Mouse (Mus musculus): Measurements from ENCODE around the gene Wasf2. TPM values are rescaled to one million over a fixed set of nuclear protein-coding genes. Genes with fewer than 3 reads are reported as not detected.
A peak's percentile ranks its signal among the peaks of the same experiment; 100 is the strongest.

The Wasf2 gene
- total RNA-seq, 4 experiments from 2014 or later: 35.7 to 48.2 (median 46.7) TPM

DNA sequence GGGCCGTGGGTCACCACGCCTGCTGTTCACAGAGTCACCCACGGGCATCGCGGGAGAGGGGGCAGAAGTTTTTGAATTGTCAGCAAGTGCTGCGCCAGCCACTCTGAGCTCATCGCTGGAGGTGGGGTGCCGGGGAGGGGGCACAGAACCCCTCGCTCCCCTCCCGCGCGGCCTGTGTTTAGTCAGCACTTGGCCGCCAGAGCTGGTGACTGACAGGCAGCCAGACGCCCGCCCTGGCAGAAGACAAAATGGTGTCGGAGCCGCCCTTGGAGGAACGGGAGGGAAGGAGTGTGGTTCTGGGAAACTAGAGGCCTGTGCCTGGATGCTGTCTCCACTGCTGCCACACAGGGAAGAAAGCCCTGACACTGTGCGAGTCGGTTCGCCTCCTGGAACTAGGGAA is 70.0 kb downstream of the Wasf2 start:
- peak in 1 of 2 experiments; percentile 42 for DNase-seq (ENCODE audit: low spot score in 2 of 2)

- peak in 1 of 2 experiments; percentile 38 for DNase-seq (ENCODE audit: low spot score in 2 of 2)
Measured at GRCm38 (mm10) chr4:133201006-133201771, 70.9 kb downstream of the Wasf2 start.

DNA sequence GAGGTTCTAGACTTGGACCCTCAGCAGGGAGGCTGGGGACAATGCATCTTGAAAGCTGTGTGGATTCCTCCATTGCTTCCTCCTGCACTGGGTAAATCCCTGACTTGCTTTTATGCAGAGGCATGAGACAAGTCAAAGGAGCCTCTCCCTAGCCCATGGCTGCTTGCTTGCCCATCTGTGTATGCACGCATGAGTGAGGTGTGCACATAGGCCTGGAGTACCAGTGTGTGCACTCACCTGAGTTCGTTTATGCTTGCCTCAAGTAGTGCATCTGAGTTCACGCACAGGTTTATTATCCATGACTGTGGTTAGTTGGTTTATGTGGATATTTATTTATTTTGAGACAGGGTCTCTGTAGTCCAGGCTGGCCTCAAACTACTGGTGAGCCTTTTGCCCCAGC is 71.9 kb downstream of the Wasf2 start:
- no peak for DNase-seq (ENCODE audit: low spot score in 2 of 2)

GRCm38 (mm10) chr4:133203591-133203990 is 73.3 kb downstream of the Wasf2 start:
- no peak for DNase-seq (ENCODE audit: low spot score in 2 of 2)

DNA sequence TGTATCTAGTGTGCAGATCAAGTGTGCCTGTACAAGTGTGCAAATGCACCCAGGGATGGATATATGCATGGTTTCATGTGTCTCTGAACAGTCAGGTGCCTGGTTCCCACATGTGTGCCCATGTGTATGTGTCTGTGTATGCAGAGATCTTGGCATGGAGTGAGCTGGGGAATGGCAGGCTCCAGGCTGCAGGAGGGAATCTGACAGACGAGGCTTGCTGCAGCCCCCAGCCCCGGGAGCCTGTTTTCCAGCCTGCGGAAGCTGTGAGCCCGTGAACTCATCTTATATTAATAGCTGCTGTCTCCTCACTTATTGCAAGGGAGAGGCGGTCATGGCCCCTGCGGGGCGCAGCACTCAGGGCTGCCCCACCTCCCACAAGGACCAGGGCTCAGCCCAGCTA is 74.1 kb downstream of the Wasf2 start:
- DNase-seq (ENCODE audit: low spot score in 2 of 2): no peak

DNA sequence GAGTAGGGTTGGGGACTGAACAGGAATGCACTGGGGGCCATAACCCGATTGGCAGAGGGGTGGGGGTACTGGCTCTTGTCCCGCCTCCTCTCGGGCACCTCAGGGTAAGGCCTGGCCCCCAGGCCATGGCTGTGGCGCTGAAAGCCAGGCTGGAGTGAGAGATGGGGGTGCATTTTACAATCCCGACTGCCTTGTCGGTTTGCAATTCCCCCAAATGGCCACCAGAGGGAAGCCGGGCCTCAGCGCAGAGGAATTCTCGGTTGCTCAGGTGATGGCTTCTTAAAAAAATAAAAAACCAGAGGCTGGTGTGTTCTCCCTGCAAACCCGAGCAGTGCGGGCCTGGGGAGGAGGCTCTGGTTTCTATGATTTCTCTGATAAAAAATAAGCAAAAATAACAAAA is 79.1 kb downstream of the Wasf2 start:
- no peak for DNase-seq (ENCODE audit: low spot score in 2 of 2)

GRCm38 (mm10) chr4:133210023-133210787 is 79.9 kb downstream of the Wasf2 start:
- no peak for DNase-seq (ENCODE audit: low spot score in 2 of 2)

- DNase-seq (ENCODE audit: low spot score in 2 of 2): no peak
Measured at GRCm38 (mm10) chr4:133210788-133211390, 80.6 kb downstream of the Wasf2 start.

DNA sequence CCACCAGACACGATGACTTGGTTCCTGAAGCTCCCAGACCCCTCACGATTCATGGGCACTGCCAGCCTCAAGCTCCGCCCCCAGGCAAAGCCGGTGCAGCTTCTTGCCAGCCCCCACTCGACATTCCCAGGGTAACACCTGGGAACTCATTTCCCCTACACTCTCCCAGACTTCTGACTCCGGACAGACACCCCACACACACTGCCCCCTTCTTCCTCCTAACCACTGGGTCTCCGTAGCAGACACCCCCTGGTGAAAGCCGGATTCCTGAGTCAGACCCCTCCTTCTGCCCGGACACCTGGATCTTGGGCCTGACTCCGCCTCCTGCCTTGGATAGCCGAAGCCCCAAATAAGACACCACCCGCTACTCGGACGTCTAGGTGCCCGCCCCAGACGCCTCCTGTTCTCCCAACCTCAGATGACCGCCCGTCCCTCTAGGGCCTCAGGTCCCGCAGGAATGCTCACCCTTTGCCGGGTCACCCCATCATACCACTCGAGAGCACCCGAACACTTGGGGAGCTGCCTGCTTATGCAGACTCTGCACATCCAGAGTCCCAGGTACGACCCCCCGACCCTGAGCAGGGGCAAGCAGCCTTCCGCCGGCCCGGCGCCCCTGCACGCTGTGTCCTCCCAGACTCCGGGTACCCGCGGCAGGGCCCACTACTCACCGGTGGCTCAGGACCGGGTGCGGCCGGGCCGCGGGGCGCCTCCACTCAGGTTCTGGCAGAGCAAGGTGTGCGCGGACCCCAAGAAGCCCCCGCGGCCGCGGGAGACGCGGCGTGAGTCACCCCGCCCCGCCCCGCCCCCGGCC is 81.7 kb downstream of the Wasf2 start, which contains the start of the genes Cd164l2 and Gpr3:
Gene Cd164l2 (plus strand): TSS at position 381 of the 811 bp plus-strand sequence.
Gene Gpr3 (minus strand): TSS at position 786 of the 811 bp plus-strand sequence.
- DNase-seq (ENCODE audit: low spot score in 2 of 2): no peak

GRCm38 (mm10) chr4:133212562-133213267 is 82.4 kb downstream of the Wasf2 start:
- DNase-seq (ENCODE audit: low spot score in 2 of 2): peak; percentile 67 to 71

GRCm38 (mm10) chr4:133213268-133213590 is 82.9 kb downstream of the Wasf2 start:
- no peak for DNase-seq (ENCODE audit: low spot score in 2 of 2)

GRCm38 (mm10) chr4:133213661-133214060 is 83.4 kb downstream of the Wasf2 start:
- DNase-seq (ENCODE audit: low spot score in 2 of 2): no peak

DNA sequence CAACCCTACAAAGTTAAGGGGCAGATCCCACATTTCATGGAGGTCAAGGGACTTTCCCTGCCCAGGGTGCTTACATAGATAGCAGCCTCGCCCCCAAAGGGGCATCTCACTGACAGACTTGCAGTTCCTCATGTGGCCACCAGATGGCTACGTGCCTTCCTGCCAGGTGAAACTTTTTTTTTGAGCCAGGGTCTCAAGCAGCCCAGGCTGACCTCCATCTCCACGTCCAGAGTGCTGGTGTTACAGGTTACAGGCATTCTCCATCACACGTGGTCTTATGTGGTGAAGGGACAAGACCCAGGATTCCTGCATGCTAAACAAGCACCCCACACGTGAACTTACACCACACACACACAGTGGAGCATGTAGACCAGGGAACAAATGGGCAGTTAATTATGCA is 87.3 kb downstream of the Wasf2 start:
- peak in 1 of 2 experiments; percentile 34 for DNase-seq (ENCODE audit: low spot score in 2 of 2)

GRCm38 (mm10) chr4:133218745-133219144 is 88.4 kb downstream of the Wasf2 start:
- no peak for DNase-seq (ENCODE audit: low spot score in 2 of 2)

- no peak for DNase-seq (ENCODE audit: low spot score in 2 of 2)
Measured at GRCm38 (mm10) chr4:133220656-133221055, 90.4 kb downstream of the Wasf2 start.

GRCm38 (mm10) chr4:133221701-133222100 is 91.4 kb downstream of the Wasf2 start:
- no peak for DNase-seq (ENCODE audit: low spot score in 2 of 2)

- no peak for DNase-seq (ENCODE audit: low spot score in 2 of 2)
Measured at GRCm38 (mm10) chr4:133223875-133224274, 93.6 kb downstream of the Wasf2 start.

- DNase-seq (ENCODE audit: low spot score in 2 of 2): no peak
Measured at GRCm38 (mm10) chr4:133226073-133226472, 95.8 kb downstream of the Wasf2 start.

GRCm38 (mm10) chr4:133227636-133228035 is 97.3 kb downstream of the Wasf2 start:
- DNase-seq (ENCODE audit: low spot score in 2 of 2): no peak

DNA sequence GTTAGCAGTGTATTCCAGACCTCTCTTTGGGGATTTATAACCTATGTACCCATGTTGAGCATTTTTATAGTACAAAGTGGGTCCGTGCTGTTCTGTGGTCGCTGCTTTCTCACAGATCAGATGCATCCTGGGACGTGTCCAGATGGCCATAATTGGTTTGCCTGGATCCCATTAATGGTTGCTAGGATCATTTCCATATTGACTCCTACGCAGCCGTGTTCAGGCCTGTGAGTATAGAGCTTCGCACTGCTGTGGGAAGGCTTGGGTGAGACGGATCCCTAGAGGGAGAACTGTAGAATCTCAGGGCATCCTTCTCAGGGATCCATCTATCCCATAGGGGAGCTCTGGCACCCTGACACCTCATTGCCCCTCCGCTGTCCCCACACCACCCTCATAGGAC is 99.3 kb downstream of the Wasf2 start:
- DNase-seq (ENCODE audit: low spot score in 2 of 2): peak in 1 of 2 experiments; percentile 50
